Mouse (Mus musculus): ENCODE measurements around the gene Gckr. TPM values are rescaled to one million over a fixed set of nuclear protein-coding genes. Genes with fewer than 3 reads are reported as not detected.

The Gckr gene
- not detected for polyA plus RNA-seq (2014; fragmentation: Illumina TruSeq; extraction: RNeasy Lipid Tissue Mini Kit (QIAGEN cat#74804); ENCODE audit: low read depth, low replicate concordance)

DNA sequence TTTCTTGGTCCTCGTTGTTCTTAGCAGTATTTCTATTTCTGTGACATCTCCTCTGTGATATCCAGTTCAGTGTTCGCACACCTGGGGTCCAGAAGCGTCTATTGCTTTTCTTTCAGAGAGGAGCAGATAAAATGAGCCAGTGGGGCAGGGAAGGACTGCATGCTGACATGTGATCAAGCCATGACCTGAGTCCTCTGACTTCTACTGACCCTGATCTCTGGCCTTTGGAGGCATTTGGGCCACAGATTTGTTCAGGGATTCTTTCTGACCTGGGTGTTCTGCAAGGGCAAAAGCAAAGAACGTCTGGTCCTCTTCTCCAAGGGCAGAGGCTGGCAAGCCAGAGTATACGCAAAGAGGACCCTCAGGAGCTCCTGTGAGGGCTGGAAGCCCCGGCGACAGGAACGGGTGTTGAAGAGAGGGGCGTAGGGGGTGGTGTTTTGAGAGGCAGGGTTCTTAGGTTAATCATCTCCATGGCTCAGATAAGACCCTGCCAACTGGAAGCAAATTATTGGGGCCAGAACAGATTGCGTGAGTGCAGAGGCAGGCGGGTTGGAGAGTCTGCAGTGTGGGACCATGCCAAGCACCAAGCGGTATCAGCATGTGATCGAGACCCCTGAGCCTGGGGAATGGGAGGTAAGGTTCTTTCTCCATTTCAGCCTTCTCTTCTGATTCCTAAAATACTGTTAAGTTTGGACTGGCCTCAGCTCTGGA, at the start of gene Gckr:
Gene Gckr, plus strand, starts transcription at position 397 of the 711 bp plus-strand sequence.

DNA sequence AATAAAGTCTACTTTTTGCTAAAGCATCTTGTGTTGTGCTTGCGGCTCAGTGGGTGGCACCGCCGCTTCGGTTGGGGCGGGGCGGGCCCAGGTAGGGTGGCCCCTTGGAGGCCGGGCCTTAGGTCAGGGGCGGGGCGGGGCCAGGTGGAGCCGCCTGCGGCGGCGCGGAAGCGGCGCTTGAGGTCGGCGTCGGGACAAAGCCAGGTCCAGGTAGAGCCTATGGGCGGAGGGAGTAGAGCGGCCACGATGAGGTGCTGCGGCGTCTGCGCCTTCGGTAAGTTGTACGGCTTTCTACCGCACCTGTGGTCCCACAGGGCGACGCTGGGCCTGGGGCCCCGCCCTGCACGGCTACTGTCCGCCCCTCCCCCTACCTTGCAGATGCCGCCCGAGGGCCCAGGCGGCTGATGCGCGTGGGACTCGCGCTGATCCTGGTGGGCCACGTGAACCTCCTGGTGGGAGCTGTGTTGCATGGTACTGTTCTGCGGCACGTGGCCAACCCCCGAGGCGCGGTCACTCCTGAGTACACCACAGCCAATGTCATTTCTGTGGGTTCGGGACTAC, 45.6 kb upstream of the Gckr start, which contains the start of gene Krtcap3:
Gene Krtcap3, plus strand, starts transcription at position 151 of the 561 bp plus-strand sequence.

GRCm38 (mm10) chr5:31290521-31291360, 6.5 kb upstream of the Gckr start, which contains the start of gene Ift172:
Ift172 (minus strand) TSS chr5:31291116.

GRCm38 (mm10) chr5:31295606-31296141, 1.6 kb upstream of the Gckr start, which contains the start of gene Fndc4:
Fndc4 (minus strand) TSS chr5:31296080.

Other genes starting within 250 kb of the Gckr start
- 79.4 TPM for gene Atraid, start 249.1 kb upstream of the Gckr start, polyA plus RNA-seq (2014; fragmentation: Illumina TruSeq; extraction: RNeasy Lipid Tissue Mini Kit (QIAGEN cat#74804); ENCODE audit: low read depth, low replicate concordance)
- gene Slc5a6, start 248.5 kb upstream of the Gckr start, polyA plus RNA-seq (2014; fragmentation: Illumina TruSeq; extraction: RNeasy Lipid Tissue Mini Kit (QIAGEN cat#74804); ENCODE audit: low read depth, low replicate concordance) = 6.1 TPM
- gene Cad, start 242.7 kb upstream of the Gckr start, polyA plus RNA-seq (2014; fragmentation: Illumina TruSeq; extraction: RNeasy Lipid Tissue Mini Kit (QIAGEN cat#74804); ENCODE audit: low read depth, low replicate concordance) = 0.85 TPM
- not detected for gene Dnajc5g, start 191.2 kb upstream of the Gckr start, polyA plus RNA-seq (2014; fragmentation: Illumina TruSeq; extraction: RNeasy Lipid Tissue Mini Kit (QIAGEN cat#74804); ENCODE audit: low read depth, low replicate concordance)
- not detected for gene Slc30a3, start 189.2 kb upstream of the Gckr start, polyA plus RNA-seq (2014; fragmentation: Illumina TruSeq; extraction: RNeasy Lipid Tissue Mini Kit (QIAGEN cat#74804); ENCODE audit: low read depth, low replicate concordance)
- gene Trim54, start 180.7 kb upstream of the Gckr start, polyA plus RNA-seq (2014; fragmentation: Illumina TruSeq; extraction: RNeasy Lipid Tissue Mini Kit (QIAGEN cat#74804); ENCODE audit: low read depth, low replicate concordance) = not detected
- gene Ucn, start 158.6 kb upstream of the Gckr start, polyA plus RNA-seq (2014; fragmentation: Illumina TruSeq; extraction: RNeasy Lipid Tissue Mini Kit (QIAGEN cat#74804); ENCODE audit: low read depth, low replicate concordance) = not detected
- 24.2 TPM for gene Mpv17, start 143.2 kb upstream of the Gckr start, polyA plus RNA-seq (2014; fragmentation: Illumina TruSeq; extraction: RNeasy Lipid Tissue Mini Kit (QIAGEN cat#74804); ENCODE audit: low read depth, low replicate concordance)
- gene Gm29609, start 117.5 kb upstream of the Gckr start, polyA plus RNA-seq (2014; fragmentation: Illumina TruSeq; extraction: RNeasy Lipid Tissue Mini Kit (QIAGEN cat#74804); ENCODE audit: low read depth, low replicate concordance) = 0.66 TPM
- gene Gtf3c2, start 117.3 kb upstream of the Gckr start, polyA plus RNA-seq (2014; fragmentation: Illumina TruSeq; extraction: RNeasy Lipid Tissue Mini Kit (QIAGEN cat#74804); ENCODE audit: low read depth, low replicate concordance) = 64.0 TPM
- 38.8 TPM for gene Snx17, start 104.2 kb upstream of the Gckr start, polyA plus RNA-seq (2014; fragmentation: Illumina TruSeq; extraction: RNeasy Lipid Tissue Mini Kit (QIAGEN cat#74804); ENCODE audit: low read depth, low replicate concordance)
- 1.8 TPM for gene Eif2b4, start 104.0 kb upstream of the Gckr start, polyA plus RNA-seq (2014; fragmentation: Illumina TruSeq; extraction: RNeasy Lipid Tissue Mini Kit (QIAGEN cat#74804); ENCODE audit: low read depth, low replicate concordance)
- 1.6 TPM for gene Zfp513, start 95.1 kb upstream of the Gckr start, polyA plus RNA-seq (2014; fragmentation: Illumina TruSeq; extraction: RNeasy Lipid Tissue Mini Kit (QIAGEN cat#74804); ENCODE audit: low read depth, low replicate concordance)
- gene Ppm1g, start 76.8 kb upstream of the Gckr start, polyA plus RNA-seq (2014; fragmentation: Illumina TruSeq; extraction: RNeasy Lipid Tissue Mini Kit (QIAGEN cat#74804); ENCODE audit: low read depth, low replicate concordance) = 19.8 TPM
- gene Nrbp1, start 56.6 kb upstream of the Gckr start, polyA plus RNA-seq (2014; fragmentation: Illumina TruSeq; extraction: RNeasy Lipid Tissue Mini Kit (QIAGEN cat#74804); ENCODE audit: low read depth, low replicate concordance) = 109 TPM
- gene Gm9970, start 56.2 kb upstream of the Gckr start, polyA plus RNA-seq (2014; fragmentation: Illumina TruSeq; extraction: RNeasy Lipid Tissue Mini Kit (QIAGEN cat#74804); ENCODE audit: low read depth, low replicate concordance) = not detected
- gene Krtcap3, start 45.8 kb upstream of the Gckr start, polyA plus RNA-seq (2014; fragmentation: Illumina TruSeq; extraction: RNeasy Lipid Tissue Mini Kit (QIAGEN cat#74804); ENCODE audit: low read depth, low replicate concordance) = 7.3 TPM
- 11.8 TPM for gene Ift172, start 6.3 kb upstream of the Gckr start, polyA plus RNA-seq (2014; fragmentation: Illumina TruSeq; extraction: RNeasy Lipid Tissue Mini Kit (QIAGEN cat#74804); ENCODE audit: low read depth, low replicate concordance)
- 1.7 TPM for gene Fndc4, start 1.4 kb upstream of the Gckr start, polyA plus RNA-seq (2014; fragmentation: Illumina TruSeq; extraction: RNeasy Lipid Tissue Mini Kit (QIAGEN cat#74804); ENCODE audit: low read depth, low replicate concordance)
- 23.8 TPM for gene Zfp512, start 155.0 kb downstream of the Gckr start, polyA plus RNA-seq (2014; fragmentation: Illumina TruSeq; extraction: RNeasy Lipid Tissue Mini Kit (QIAGEN cat#74804); ENCODE audit: low read depth, low replicate concordance)
- gene 4930548H24Rik, start 188.3 kb downstream of the Gckr start, polyA plus RNA-seq (2014; fragmentation: Illumina TruSeq; extraction: RNeasy Lipid Tissue Mini Kit (QIAGEN cat#74804); ENCODE audit: low read depth, low replicate concordance) = not detected
- gene Gpn1, start 197.3 kb downstream of the Gckr start, polyA plus RNA-seq (2014; fragmentation: Illumina TruSeq; extraction: RNeasy Lipid Tissue Mini Kit (QIAGEN cat#74804); ENCODE audit: low read depth, low replicate concordance) = 18.3 TPM
- 51.6 TPM for gene Slc4a1ap, start 229.6 kb downstream of the Gckr start, polyA plus RNA-seq (2014; fragmentation: Illumina TruSeq; extraction: RNeasy Lipid Tissue Mini Kit (QIAGEN cat#74804); ENCODE audit: low read depth, low replicate concordance)
- 11.4 TPM for gene Supt7l, start 230.4 kb downstream of the Gckr start, polyA plus RNA-seq (2014; fragmentation: Illumina TruSeq; extraction: RNeasy Lipid Tissue Mini Kit (QIAGEN cat#74804); ENCODE audit: low read depth, low replicate concordance)

Data from sigmoid colon, adult 10 weeks (tissue).